Mouse (Mus musculus): ENCODE results near the gene Ing4. TPM values are rescaled to one million over a fixed set of nuclear protein-coding genes. Genes with fewer than 3 reads are reported as not detected.

Gene Ing4
- total and polyA plus RNA-seq, 3 experiments = 29.5 to 34.9 TPM; not detected in 1

- TF ChIP-seq MAZ (IDR thresholded peaks at IDR 0.05; ENCODE audit: low read depth, low read length) = no peak; the same call in 1 of the 2 replicates
- no peak for TF ChIP-seq POLR2AphosphoS5 (IDR thresholded peaks at IDR 0.05; ENCODE audit: borderline replicate concordance, low read depth, low read length)
- TF ChIP-seq USF1 (IDR thresholded peaks at IDR 0.05; ENCODE audit: low read depth, low read length) = no peak
These were observed 429 bp upstream of the Ing4 start (continued) for GRCm38 (mm10) chr6:125039131-125039530.

- TF ChIP-seq JUND (IDR thresholded peaks at IDR 0.05; ENCODE audit: low read depth, low read length) (peak; percentile 42; the same call in 1 of the 2 replicates), KAT2A (conservative IDR thresholded peaks at IDR 0.05; ENCODE audit: low read depth, low read length) (no peak)
- H3K4me1 ChIP-seq (ENCODE audit: control insufficient read depth in 1 of 2, insufficient read depth in 2 of 2, low read length in 2 of 2) = peaks cover 13 to 18% of the 10 kb centered on the region in 2 experiments
- no peaks in the 10 kb centered on the region for H3K27me3 ChIP-seq (ENCODE audit: control insufficient read depth in 1 of 2, insufficient read depth in 2 of 2, low read length in 2 of 2)
- peak overlapping the region; percentile 88 for H3K27ac ChIP-seq (ENCODE audit: control insufficient read depth, low read depth, low read length)
- no peaks in the 10 kb centered on the region for H3K9me3 ChIP-seq (replicated peaks; ENCODE audit: insufficient read depth, low read length)
- H3K36me3 ChIP-seq (ENCODE audit: control insufficient read depth in 1 of 2, insufficient read depth in 2 of 2, low read length in 2 of 2) = peaks cover 0 to 22% of the 10 kb centered on the region in 2 experiments; a peak in 3 of 4 replicates
- peak overlapping the region; percentile 81 to 86 for H3K4me3 ChIP-seq (ENCODE audit: control insufficient read depth in 1 of 2, insufficient read depth in 1 of 2, low read depth in 2 of 2, low read length in 2 of 2)
- peak overlapping the region; percentile 80 for H3K9ac ChIP-seq (ENCODE audit: control insufficient read depth, low read depth, low read length, poor library complexity, severe bottlenecking)
- peaks cover 5% of the 10 kb centered on the region; the same call in 1 of the 2 replicates for H3K79me2 ChIP-seq (ENCODE audit: control insufficient read depth, insufficient read depth, low read length, poor library complexity)
- peak; percentile 49 for DNase-seq (ENCODE audit: low read depth, low spot score)
These were observed 661 bp downstream of the Ing4 start for GRCm38 (mm10) chr6:125040221-125040620.

GRCm38 (mm10) chr6:125041047-125041446, 1.5 kb downstream of the Ing4 start:
- no peaks in the 10 kb centered on the region for H3K27me3 ChIP-seq (ENCODE audit: control insufficient read depth in 1 of 2, insufficient read depth in 2 of 2, low read length in 2 of 2)
- H3K9ac ChIP-seq (ENCODE audit: control insufficient read depth, low read depth, low read length, poor library complexity, severe bottlenecking) = peak overlapping the region; percentile 80
- TF ChIP-seq TBP (IDR thresholded peaks at IDR 0.05; ENCODE audit: low read depth, low read length) (peak; percentile 38; the same call in 1 of the 2 replicates), EP300 (IDR thresholded peaks at IDR 0.05; ENCODE audit: low read depth in 1 of 2, low read length in 2 of 2) (peak; percentile 32 to 74; a peak in 2 of 4 replicates), RCOR1 (IDR thresholded peaks at IDR 0.05; ENCODE audit: low read depth, low read length) (peak; percentile 13; the same call in 1 of the 2 replicates), ZNF384 (IDR thresholded peaks at IDR 0.05; ENCODE audit: low read depth, low read length) (peak; percentile 80), GABPA (IDR thresholded peaks at IDR 0.05; ENCODE audit: low read depth, low read length) (no peak), ELF1 (IDR thresholded peaks at IDR 0.05; ENCODE audit: low read depth, low read length) (no peak), UBTF (IDR thresholded peaks at IDR 0.05; ENCODE audit: borderline replicate concordance, insufficient read depth, low read depth, low read length) (no peak), MAFK (IDR thresholded peaks at IDR 0.05; ENCODE audit: borderline replicate concordance, low read depth, low read length) (peak; percentile 73; the same call in 1 of the 2 replicates), SIN3A (IDR thresholded peaks at IDR 0.05; ENCODE audit: low read length) (peak; percentile 61; the same call in 1 of the 2 replicates), POLR2A (IDR thresholded peaks at IDR 0.05; ENCODE audit: control insufficient read depth in 1 of 2, insufficient read depth in 1 of 2, low read depth in 1 of 2, low read length in 2 of 2, poor library complexity in 1 of 2) (peak in 1 of 2 experiments; percentile 58; a peak in 2 of 4 replicates), MXI1 (IDR thresholded peaks at IDR 0.05; ENCODE audit: low read depth, low read length) (peak; percentile 30; the same call in 1 of the 2 replicates), HCFC1 (IDR thresholded peaks at IDR 0.05; ENCODE audit: low read depth, low read length) (peak; percentile 60; the same call in 1 of the 2 replicates), JUND (IDR thresholded peaks at IDR 0.05; ENCODE audit: low read depth, low read length) (peak; percentile 86), ETS1 (IDR thresholded peaks at IDR 0.05; ENCODE audit: low read depth, low read length) (peak; percentile 75; the same call in 1 of the 2 replicates)
- peak; percentile 91 for DNase-seq (ENCODE audit: low read depth, low spot score)
- H3K9me3 ChIP-seq (replicated peaks; ENCODE audit: insufficient read depth, low read length) = no peaks in the 10 kb centered on the region
- peak overlapping the region; percentile 88 for H3K27ac ChIP-seq (ENCODE audit: control insufficient read depth, low read depth, low read length)
- H3K36me3 ChIP-seq (ENCODE audit: control insufficient read depth in 1 of 2, insufficient read depth in 2 of 2, low read length in 2 of 2) = peaks cover 0 to 22% of the 10 kb centered on the region in 2 experiments; a peak in 3 of 4 replicates
- peaks cover 13 to 18% of the 10 kb centered on the region in 2 experiments for H3K4me1 ChIP-seq (ENCODE audit: control insufficient read depth in 1 of 2, insufficient read depth in 2 of 2, low read length in 2 of 2)
- peaks cover 5% of the 10 kb centered on the region; the same call in 1 of the 2 replicates for H3K79me2 ChIP-seq (ENCODE audit: control insufficient read depth, insufficient read depth, low read length, poor library complexity)
- H3K4me3 ChIP-seq (ENCODE audit: control insufficient read depth in 1 of 2, insufficient read depth in 1 of 2, low read depth in 2 of 2, low read length in 2 of 2) = peak overlapping the region; percentile 81 to 86

Data from MEL (cell line).